Mouse (Mus musculus): ENCODE results near the gene Tns1. TPM values are rescaled to one million over a fixed set of nuclear protein-coding genes. Genes with fewer than 3 reads are reported as not detected.

Gene Tns1
- total RNA-seq, 2 experiments from 2014 or later = 41.3 to 43.3 TPM

GRCm38 (mm10) chr1:73999533-73999932 is 124.7 kb downstream of the Tns1 start:
- Histone ChIP-seq H3K4me3 (no peak overlapping the region), H3K27ac (peak overlapping the region; percentile 79)
- TF ChIP-seq CTCF (conservative IDR thresholded peaks at IDR 0.05) = no peak
- DNase-seq (ENCODE audit: low spot score in 2 of 2) = no peak

DNA sequence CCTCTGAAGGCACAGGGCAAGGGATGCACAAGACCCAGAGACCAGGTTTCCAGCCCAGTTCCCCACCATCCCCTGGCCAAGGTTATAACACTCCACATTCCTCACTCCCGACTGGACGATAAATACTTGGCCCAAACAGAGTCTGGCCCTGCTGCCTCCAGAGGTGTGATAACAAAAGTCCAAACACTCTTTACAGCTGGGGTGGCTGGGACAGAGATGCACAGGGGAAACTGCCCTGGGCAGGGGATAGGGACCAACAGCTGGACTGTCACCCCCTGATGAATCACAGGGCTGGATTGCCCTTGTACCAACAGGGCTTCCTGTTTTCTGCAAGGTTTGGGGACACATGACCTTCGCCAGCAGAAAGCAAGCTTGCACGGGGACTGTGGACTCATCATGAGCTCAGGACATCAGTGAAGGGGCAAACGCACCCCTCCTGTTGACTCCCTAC is 125.3 kb downstream of the Tns1 start:
- no peak overlapping the region for H3K4me3 ChIP-seq
- DNase-seq (ENCODE audit: low spot score in 2 of 2) = no peak
- no peak for TF ChIP-seq CTCF (conservative IDR thresholded peaks at IDR 0.05)
- H3K27ac ChIP-seq = peak overlapping the region; percentile 76

DNA sequence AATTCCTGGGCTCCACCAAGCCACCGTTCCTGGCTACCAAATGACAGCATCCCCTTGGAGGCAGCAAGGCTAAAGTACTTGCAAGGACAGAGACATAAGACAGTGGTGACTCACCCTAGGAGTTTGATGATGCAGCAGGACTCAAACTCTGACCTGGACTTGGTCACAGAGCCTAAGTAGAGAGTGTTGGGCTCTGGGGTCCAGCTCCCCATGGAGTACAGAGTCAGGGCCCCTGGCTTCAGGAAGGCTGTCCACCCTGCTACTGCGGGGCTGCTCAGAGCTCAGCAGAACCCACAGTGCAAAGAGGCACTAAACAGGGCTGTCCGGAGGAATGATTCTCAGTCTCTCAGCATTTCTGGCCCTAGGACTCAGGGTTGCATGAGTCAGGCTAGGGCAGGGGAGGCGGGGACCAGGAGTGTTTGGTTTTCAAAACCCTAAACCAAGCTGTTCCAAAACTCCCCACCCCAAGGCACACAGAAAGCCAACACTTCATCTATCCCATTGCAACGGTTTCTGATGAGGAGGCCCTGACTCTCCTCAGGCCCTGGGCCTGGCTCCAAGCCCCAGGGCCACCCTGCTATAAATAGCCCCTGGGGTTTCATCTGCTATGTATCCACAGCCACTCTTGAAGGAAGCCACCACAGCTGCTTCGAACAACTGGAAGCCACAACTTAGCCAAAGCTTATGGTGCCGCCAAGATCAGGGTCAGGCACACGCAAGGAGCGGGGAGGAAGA is 126.0 kb downstream of the Tns1 start:
- TF ChIP-seq CTCF (conservative IDR thresholded peaks at IDR 0.05) = no peak
- peak overlapping the region; percentile 76 for H3K27ac ChIP-seq
- no peak overlapping the region for H3K4me3 ChIP-seq
- DNase-seq (ENCODE audit: low spot score in 2 of 2) = no peak

DNA sequence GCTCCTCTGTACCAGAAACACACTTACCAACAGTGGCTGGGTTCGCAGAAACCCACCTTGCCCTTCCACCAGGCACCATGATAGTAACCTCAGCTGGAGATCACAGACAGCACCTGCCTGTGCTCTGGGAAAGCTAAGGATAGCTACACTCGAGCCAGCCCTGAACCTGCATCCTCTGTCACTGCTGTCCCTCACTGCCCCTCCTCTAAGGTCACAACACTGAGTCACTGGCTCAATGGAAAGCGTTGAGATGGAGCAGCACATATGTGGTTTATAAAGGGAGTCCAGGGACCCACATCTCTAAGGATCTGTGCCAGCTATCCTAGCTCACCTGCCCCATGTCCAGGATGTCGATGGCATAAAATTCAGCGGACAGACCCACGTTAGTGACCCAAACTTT is 126.9 kb downstream of the Tns1 start:
- Histone ChIP-seq H3K4me3 (no peak overlapping the region), H3K27ac (no peak overlapping the region; the same call in 1 of the 2 replicates)
- no peak for TF ChIP-seq CTCF (conservative IDR thresholded peaks at IDR 0.05)
- DNase-seq (ENCODE audit: low spot score in 2 of 2) = no peak

GRCm38 (mm10) chr1:73996650-73997049 is 127.6 kb downstream of the Tns1 start:
- no peak overlapping the region for H3K4me3 ChIP-seq
- no peak overlapping the region for H3K27ac ChIP-seq
- TF ChIP-seq CTCF (conservative IDR thresholded peaks at IDR 0.05) = no peak; the same call in 1 of the 2 replicates
- DNase-seq (ENCODE audit: low spot score in 2 of 2) = no peak

- peak; percentile 18 to 68 for DNase-seq (ENCODE audit: low spot score in 2 of 2)
- peak; percentile 90 for TF ChIP-seq CTCF (conservative IDR thresholded peaks at IDR 0.05)
- Histone ChIP-seq H3K27ac (no peak overlapping the region), H3K4me3 (no peak overlapping the region)
Measured at GRCm38 (mm10) chr1:73996209-73996608, 128.0 kb downstream of the Tns1 start.

DNA sequence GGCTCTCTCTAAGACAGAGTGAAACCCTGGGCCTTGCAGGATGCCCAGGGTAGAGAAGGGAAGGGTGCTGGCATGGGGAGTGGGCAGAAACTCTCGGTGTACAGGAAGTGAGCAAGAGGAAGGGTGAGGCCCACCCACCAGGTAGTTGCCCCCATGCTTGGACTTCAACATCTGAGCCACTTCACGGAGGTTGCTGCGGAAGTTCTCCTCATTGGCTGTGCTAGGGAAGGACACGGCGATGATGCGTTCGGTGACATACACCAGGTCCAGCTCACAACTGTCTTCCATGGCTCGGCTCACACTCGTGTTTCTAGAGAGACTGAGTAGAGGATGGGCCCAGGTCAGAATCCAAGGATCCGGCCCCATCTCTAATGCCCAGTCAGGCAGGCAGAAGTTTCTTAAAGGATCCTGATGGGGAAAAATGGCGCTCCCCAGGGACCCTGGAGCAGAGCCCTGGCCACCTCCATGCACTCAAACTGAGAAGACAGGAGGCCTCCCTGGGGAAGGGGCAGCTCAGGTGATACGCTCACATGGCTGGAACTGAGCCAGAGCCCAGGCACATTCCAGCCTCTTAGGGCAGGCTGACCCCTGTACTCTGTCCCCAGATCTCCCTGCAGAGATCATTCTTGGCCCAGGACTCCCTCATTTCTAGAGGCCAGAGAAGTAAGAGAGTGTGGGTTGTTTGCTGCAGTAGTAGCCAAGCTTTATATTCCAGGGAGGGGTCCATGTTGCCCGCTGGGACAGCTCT is 129.0 kb downstream of the Tns1 start:
- H3K27ac ChIP-seq = no peak overlapping the region
- H3K4me3 ChIP-seq = no peak overlapping the region
- no peak for DNase-seq (ENCODE audit: low spot score in 2 of 2)
- no peak for TF ChIP-seq CTCF (conservative IDR thresholded peaks at IDR 0.05)

- Histone ChIP-seq H3K4me3 (no peak overlapping the region), H3K27ac (no peak overlapping the region)
- no peak for TF ChIP-seq CTCF (conservative IDR thresholded peaks at IDR 0.05)
- no peak for DNase-seq (ENCODE audit: low spot score in 2 of 2)
Measured at GRCm38 (mm10) chr1:73993901-73994426, 130.3 kb downstream of the Tns1 start.

GRCm38 (mm10) chr1:73993279-73993678 is 131.0 kb downstream of the Tns1 start:
- Histone ChIP-seq H3K27ac (no peak overlapping the region), H3K4me3 (no peak overlapping the region)
- no peak for DNase-seq (ENCODE audit: low spot score in 2 of 2)
- no peak for TF ChIP-seq CTCF (conservative IDR thresholded peaks at IDR 0.05)

DNA sequence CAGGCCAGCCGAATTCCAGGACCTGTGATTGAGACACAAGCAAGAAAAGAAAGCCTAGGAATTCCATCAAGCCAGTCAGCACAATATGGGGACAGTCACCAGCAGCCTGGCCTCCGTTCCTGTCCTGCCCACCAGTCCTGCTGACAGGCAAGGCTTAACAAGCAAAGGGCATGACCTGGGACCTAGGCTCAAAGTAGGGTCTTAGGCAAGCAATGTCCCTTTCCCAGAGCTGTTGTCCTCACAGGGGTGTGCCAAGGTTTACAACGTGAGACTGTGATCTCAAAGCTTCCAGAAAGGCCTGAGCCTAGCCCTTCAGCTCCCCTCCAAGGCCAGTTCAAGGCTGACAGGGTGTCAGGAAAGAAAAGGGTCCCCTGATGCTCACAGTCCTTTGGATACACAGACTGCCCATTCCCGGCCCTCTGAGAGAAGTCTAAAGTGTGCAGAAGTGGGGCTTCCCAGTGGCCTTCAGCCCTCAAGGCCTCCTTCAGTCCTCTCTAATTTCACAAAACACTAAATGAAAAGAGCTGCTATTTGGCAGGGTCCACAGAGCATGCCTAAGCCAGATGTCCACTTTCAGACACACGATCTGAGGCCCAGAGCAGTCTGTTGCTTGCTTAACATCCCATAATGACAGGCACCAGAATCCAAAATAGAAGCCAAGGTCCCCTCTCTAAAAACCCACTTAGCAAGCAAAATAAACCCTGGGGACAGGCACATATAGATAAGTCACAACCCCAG is 131.9 kb downstream of the Tns1 start:
- no peak overlapping the region for H3K4me3 ChIP-seq
- H3K27ac ChIP-seq = no peak overlapping the region
- no peak for DNase-seq (ENCODE audit: low spot score in 2 of 2)
- no peak for TF ChIP-seq CTCF (conservative IDR thresholded peaks at IDR 0.05)

GRCm38 (mm10) chr1:73991226-73991625 is 133.0 kb downstream of the Tns1 start:
- TF ChIP-seq CTCF (conservative IDR thresholded peaks at IDR 0.05) = no peak
- DNase-seq (ENCODE audit: low spot score in 2 of 2) = peak; percentile 61 to 72
- no peak overlapping the region for H3K4me3 ChIP-seq
- 0 out of 2 replicates have a peak overlapping the region, but pooled peaks have one; percentile 32 for H3K27ac ChIP-seq

DNA sequence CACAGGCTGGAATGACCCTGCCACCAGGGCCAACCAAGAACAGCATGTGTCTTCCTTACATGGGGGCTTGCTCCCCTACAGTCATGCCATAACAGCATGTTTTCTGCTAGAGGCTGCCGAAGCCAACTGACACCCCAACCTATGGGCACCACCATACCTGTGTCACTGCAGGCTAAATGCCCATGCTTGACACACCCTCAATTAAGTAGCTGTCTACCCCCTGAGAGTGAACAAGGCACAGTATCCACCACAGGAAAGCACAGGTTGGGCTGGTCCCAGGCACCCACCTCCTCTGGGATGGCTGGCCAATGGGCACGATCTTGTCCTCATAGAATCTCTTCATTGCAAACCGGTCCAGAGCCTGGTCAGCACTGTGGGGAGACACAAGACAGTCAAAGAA is 134.2 kb downstream of the Tns1 start:
- TF ChIP-seq CTCF (conservative IDR thresholded peaks at IDR 0.05) = no peak
- H3K4me3 ChIP-seq = no peak overlapping the region
- H3K27ac ChIP-seq = no peak overlapping the region
- DNase-seq (ENCODE audit: low spot score in 2 of 2) = no peak

All from layer of hippocampus, adult 2 months (tissue).